Comparison of ENCODE assay signal across 10 mouse cellular contexts in the genomic region with DNA sequence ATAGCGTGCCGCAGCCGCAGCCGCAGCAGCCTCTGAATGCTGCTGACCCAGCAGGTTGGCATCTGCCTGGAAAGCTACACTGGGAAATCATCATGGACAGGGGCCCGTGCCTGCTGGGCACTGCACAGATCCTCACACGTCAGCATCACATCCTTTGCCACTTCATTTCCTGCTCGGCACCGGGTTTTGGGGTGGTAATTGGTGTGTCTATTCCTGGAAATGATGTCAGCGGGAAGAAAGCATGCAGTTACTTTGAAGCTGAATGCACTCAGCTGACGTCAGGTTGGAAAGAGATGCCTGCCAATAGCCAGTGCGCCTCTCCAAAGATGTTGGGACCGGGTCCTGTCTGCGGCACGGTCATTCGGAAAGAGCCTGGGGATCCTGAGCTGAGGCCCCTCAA. TPM values are rescaled to one million over a fixed set of nuclear protein-coding genes. Genes with fewer than 3 reads are reported as not detected.
DNase-seq lines count a peak whose midpoint lies in the region; ATAC-seq and TF ChIP-seq lines count a peak whose summit lies in the region.
"Had no signal": no experiment of that assay in that cellular context is flagged by ENCODE, and none has a peak within 500 bp of the region (broad histone marks: within the 10 kb centered on the region; RNA-seq: fewer than 3 reads in every experiment).

No protein-coding gene starts in this region.

- no peak overlapping the region for H3K4me3 ChIP-seq in kidney, embryonic 14.5 days (ENCODE audit: low read length)
- no peak overlapping the region for H3K4me3 ChIP-seq in heart, embryonic 13.5 days
- no peak overlapping the region for H3K4me3 ChIP-seq in lung, postnatal 0 days (ENCODE audit: low read depth, low read length)
- H3K4me3 ChIP-seq in midbrain, embryonic 11.5 days (ENCODE audit: low read depth, low read length) = no peak overlapping the region
- H3K4me3 ChIP-seq in intestine, embryonic 16.5 days (ENCODE audit: low read length) = no peak overlapping the region
- H3K4me3 ChIP-seq: embryonic facial prominence, embryonic 13.5 days had no signal

- peak; percentile 50 for DNase-seq in kidney, postnatal 10 days
- DNase-seq in brain, adult 2 months (ENCODE audit: low read depth, low spot score) = peak; percentile 95
- DNase-seq in lung, postnatal 0 days (ENCODE audit: low spot score) = peak; percentile 80
- no peak for DNase-seq in midbrain, embryonic 11.5 days (ENCODE audit: low spot score, missing footprints)

- no peak overlapping the region for H3K4me2 ChIP-seq in kidney, embryonic 14.5 days (replicated peaks; ENCODE audit: low read depth, low read length)
- H3K4me2 ChIP-seq in heart, embryonic 13.5 days = peak overlapping the region; percentile 41
- H3K4me2 ChIP-seq in lung, postnatal 0 days (replicated peaks; ENCODE audit: low read depth, low read length) = no peak overlapping the region
- H3K4me2 ChIP-seq in midbrain, embryonic 11.5 days = no peak overlapping the region
- H3K4me2 ChIP-seq in intestine, embryonic 16.5 days (ENCODE audit: low read depth, low read length) = no peak overlapping the region
- H3K4me2 ChIP-seq: embryonic facial prominence, embryonic 13.5 days had no signal

- no peak for TF ChIP-seq CTCF in lung, postnatal 0 days (IDR thresholded peaks at IDR 0.05)

- no peaks in the 10 kb centered on the region for H3K36me3 ChIP-seq in kidney, embryonic 14.5 days (ENCODE audit: control insufficient read depth, insufficient read depth, low read length)
- no peaks in the 10 kb centered on the region for H3K36me3 ChIP-seq in heart, embryonic 13.5 days
- no peaks in the 10 kb centered on the region for H3K36me3 ChIP-seq in lung, postnatal 0 days (ENCODE audit: insufficient read depth, low read length)
- H3K36me3 ChIP-seq in midbrain, embryonic 11.5 days (ENCODE audit: control insufficient read depth, insufficient read depth, low read length) = no peaks in the 10 kb centered on the region
- H3K36me3 ChIP-seq in intestine, embryonic 16.5 days (ENCODE audit: control insufficient read depth, insufficient read depth, low read length) = no peaks in the 10 kb centered on the region
- H3K36me3 ChIP-seq: embryonic facial prominence, embryonic 13.5 days had no signal

- H3K27ac ChIP-seq in kidney, embryonic 14.5 days (ENCODE audit: low read depth, low read length) = no peak overlapping the region
- peak overlapping the region; percentile 65; the same call in 1 of the 2 replicates for H3K27ac ChIP-seq in heart, embryonic 13.5 days (replicated peaks)
- no peak overlapping the region; the same call in 1 of the 2 replicates for H3K27ac ChIP-seq in lung, postnatal 0 days (ENCODE audit: low read length)
- no peak overlapping the region for H3K27ac ChIP-seq in midbrain, embryonic 11.5 days (ENCODE audit: low read depth, low read length)
- no peak overlapping the region for H3K27ac ChIP-seq in intestine, embryonic 16.5 days (ENCODE audit: low read length)
- H3K27ac ChIP-seq: embryonic facial prominence, embryonic 13.5 days had no signal

- H3K4me1 ChIP-seq in kidney, embryonic 14.5 days (ENCODE audit: control insufficient read depth, insufficient read depth, low read length) = 0 out of 2 replicates have a peak, but pooled peaks cover 8% of the 10 kb centered on the region
- peaks cover 26% of the 10 kb centered on the region for H3K4me1 ChIP-seq in heart, embryonic 13.5 days
- H3K4me1 ChIP-seq in lung, postnatal 0 days (ENCODE audit: insufficient read depth, low read depth, low read length) = peaks cover 4% of the 10 kb centered on the region; the same call in 1 of the 2 replicates
- no peaks in the 10 kb centered on the region for H3K4me1 ChIP-seq in midbrain, embryonic 11.5 days (ENCODE audit: control insufficient read depth, insufficient read depth, low read length)
- H3K4me1 ChIP-seq in intestine, embryonic 16.5 days (ENCODE audit: control insufficient read depth, insufficient read depth, low read length) = peaks cover 5% of the 10 kb centered on the region; the same call in 1 of the 2 replicates

- no peak overlapping the region for H3K9ac ChIP-seq in kidney, embryonic 14.5 days (ENCODE audit: low read depth, low read length)
- peak overlapping the region; percentile 50 for H3K9ac ChIP-seq in heart, embryonic 13.5 days
- no peak overlapping the region for H3K9ac ChIP-seq in lung, postnatal 0 days (replicated peaks; ENCODE audit: low read depth)
- no peak overlapping the region for H3K9ac ChIP-seq in midbrain, embryonic 11.5 days (ENCODE audit: low read length)
- no peak overlapping the region for H3K9ac ChIP-seq in intestine, embryonic 16.5 days (ENCODE audit: low read depth, low read length)
- H3K9ac ChIP-seq: embryonic facial prominence, embryonic 13.5 days had no signal

- peak; percentile 90 for TF ChIP-seq EP300 in lung, postnatal 0 days (IDR thresholded peaks at IDR 0.05)

- 89% methylated on average over 15 of the region's 15 CpGs for WGBS in kidney, embryonic 14.5 days
- WGBS in heart, embryonic 13.5 days = 52% methylated on average over 15 of the region's 15 CpGs
- WGBS in lung, postnatal 0 days = 61% methylated on average over 15 of the region's 15 CpGs
- 92% methylated on average over 15 of the region's 15 CpGs for WGBS in midbrain, embryonic 11.5 days
- WGBS in intestine, embryonic 16.5 days = 83% methylated on average over 15 of the region's 15 CpGs

- H3K9me3 ChIP-seq in kidney, embryonic 14.5 days (ENCODE audit: control insufficient read depth, low read length) = no peaks in the 10 kb centered on the region
- H3K9me3 ChIP-seq in heart, embryonic 13.5 days = no peaks in the 10 kb centered on the region
- no peaks in the 10 kb centered on the region for H3K9me3 ChIP-seq in lung, postnatal 0 days (ENCODE audit: low read length)
- no peaks in the 10 kb centered on the region for H3K9me3 ChIP-seq in midbrain, embryonic 11.5 days (ENCODE audit: control insufficient read depth, low read length)
- no peaks in the 10 kb centered on the region for H3K9me3 ChIP-seq in intestine, embryonic 16.5 days (ENCODE audit: control insufficient read depth, low read length)

- no peaks in the 10 kb centered on the region for H3K27me3 ChIP-seq in kidney, embryonic 14.5 days (ENCODE audit: control insufficient read depth, insufficient read depth, low read length)
- no peaks in the 10 kb centered on the region for H3K27me3 ChIP-seq in heart, embryonic 13.5 days (replicated peaks)
- no peaks in the 10 kb centered on the region for H3K27me3 ChIP-seq in lung, postnatal 0 days (replicated peaks; ENCODE audit: insufficient read depth, low read length)
- no peaks in the 10 kb centered on the region for H3K27me3 ChIP-seq in midbrain, embryonic 11.5 days (ENCODE audit: control insufficient read depth, insufficient read depth, low read length)
- no peaks in the 10 kb centered on the region for H3K27me3 ChIP-seq in intestine, embryonic 16.5 days (replicated peaks; ENCODE audit: control insufficient read depth, insufficient read depth, low read length)
- H3K27me3 ChIP-seq: embryonic facial prominence, embryonic 13.5 days had no signal

- ATAC-seq in kidney, embryonic 14.5 days (ENCODE audit: low FRiP score, low TSS enrichment) = no peak
- no peak for ATAC-seq in heart, embryonic 13.5 days (ENCODE audit: extremely low read depth, insufficient number of reproducible peaks, low FRiP score, low TSS enrichment)
- ATAC-seq in lung, postnatal 0 days = peak; percentile 67
- ATAC-seq in midbrain, embryonic 11.5 days (ENCODE audit: low FRiP score) = no peak
- no peak for ATAC-seq in erythroblast, adult 5-6 weeks (replicated peaks; ENCODE audit: low FRiP score, poor library complexity, severe bottlenecking)
- no peak for ATAC-seq in intestine, embryonic 16.5 days

RNA-seq across cellular contexts. Expression of a gene that starts 2.9 kb away (rescaled TPM):
- 0.31 and 0.36 TPM in 2 replicates for polyA plus RNA-seq in kidney, embryonic 14.5 days (2014; fragmentation: Nextera tagmentation; extraction: Ambion mirVana)
- polyA plus RNA-seq in heart, embryonic 13.5 days (2015; fragmentation: Nextera tagmentation; extraction: Ambion mirVana) = 0.36 TPM in 1 of 2 replicates, not detected in the other
- 0.18 TPM in 1 of 2 replicates, not detected in the other for polyA plus RNA-seq in lung, postnatal 0 days (2015; fragmentation: Nextera tagmentation; extraction: Ambion mirVana)
- 0.03 TPM in 1 of 2 replicates, not detected in the other for polyA plus RNA-seq in midbrain, embryonic 11.5 days (2014; fragmentation: Nextera tagmentation; extraction: Ambion mirVana)
- total RNA-seq in erythroblast, adult 5-6 weeks (2015; ENCODE audit: low replicate concordance) = not detected in 2 replicates
- 4.0 TPM in 1 of 2 replicates, not detected in the other for total RNA-seq in erythroblast, adult 5-6 weeks (2017; ENCODE audit: low replicate concordance)
- not detected in 2 replicates for polyA plus RNA-seq in intestine, embryonic 16.5 days (2015; fragmentation: Nextera tagmentation; extraction: Ambion mirVana)
- polyA plus RNA-seq: embryonic facial prominence, embryonic 13.5 days; limb, embryonic 11.5 days had no signal

RNA-seq across cellular contexts. Expression of a gene that starts 14.5 kb away (rescaled TPM):
- 281 and 296 TPM in 2 replicates for polyA plus RNA-seq in kidney, embryonic 14.5 days (2014; fragmentation: Nextera tagmentation; extraction: Ambion mirVana)
- 190 and 219 TPM in 2 replicates for polyA plus RNA-seq in heart, embryonic 13.5 days (2015; fragmentation: Nextera tagmentation; extraction: Ambion mirVana)
- 137 and 150 TPM in 2 replicates for polyA plus RNA-seq in lung, postnatal 0 days (2015; fragmentation: Nextera tagmentation; extraction: Ambion mirVana)
- polyA plus RNA-seq in midbrain, embryonic 11.5 days (2014; fragmentation: Nextera tagmentation; extraction: Ambion mirVana) = 311 and 338 TPM in 2 replicates
- total RNA-seq in erythroblast, adult 5-6 weeks (2015; ENCODE audit: low replicate concordance) = 141 and 170 TPM in 2 replicates
- total RNA-seq in erythroblast, adult 5-6 weeks (2017; ENCODE audit: low replicate concordance) = 94.2 and 102 TPM in 2 replicates
- 213 and 215 TPM in 2 replicates for polyA plus RNA-seq in intestine, embryonic 16.5 days (2015; fragmentation: Nextera tagmentation; extraction: Ambion mirVana)

RNA-seq across cellular contexts. Expression of a gene that starts 42.8 kb away (rescaled TPM):
- 1.6 TPM in 1 of 2 replicates, not detected in the other for polyA plus RNA-seq in kidney, embryonic 14.5 days (2014; fragmentation: Nextera tagmentation; extraction: Ambion mirVana)
- polyA plus RNA-seq in heart, embryonic 13.5 days (2015; fragmentation: Nextera tagmentation; extraction: Ambion mirVana) = 7,724 and 9,145 TPM in 2 replicates
- polyA plus RNA-seq in lung, postnatal 0 days (2015; fragmentation: Nextera tagmentation; extraction: Ambion mirVana) = 2.8 and 3.5 TPM in 2 replicates
- 0.29 TPM in 1 of 2 replicates, not detected in the other for polyA plus RNA-seq in midbrain, embryonic 11.5 days (2014; fragmentation: Nextera tagmentation; extraction: Ambion mirVana)
- total RNA-seq in erythroblast, adult 5-6 weeks (2015; ENCODE audit: low replicate concordance) = not detected in 2 replicates
- total RNA-seq in erythroblast, adult 5-6 weeks (2017; ENCODE audit: low replicate concordance) = 1.1 TPM in 1 of 2 replicates, not detected in the other
- polyA plus RNA-seq in intestine, embryonic 16.5 days (2015; fragmentation: Nextera tagmentation; extraction: Ambion mirVana) = 0.87 and 1.9 TPM in 2 replicates
- polyA plus RNA-seq: embryonic facial prominence, embryonic 13.5 days had no signal

Comparison
In these comparisons a context has a peak if more than half of its experiments do, and no peak if none do; other contexts are left out.
1. RNA of a gene that starts 42.8 kb away (polyA plus RNA-seq): 7,724 to 9,145 TPM in heart, embryonic 13.5 days; 2.8 to 3.5 TPM in lung, postnatal 0 days, 1.6 TPM in kidney, embryonic 14.5 days, 0.87 to 1.9 TPM in intestine, embryonic 16.5 days and 0.29 TPM in midbrain, embryonic 11.5 days; every median in the first group is over 1,000 times any median in the second.